Comparison of ENCODE assay signal across 25 mouse cellular contexts in the genomic region with DNA sequence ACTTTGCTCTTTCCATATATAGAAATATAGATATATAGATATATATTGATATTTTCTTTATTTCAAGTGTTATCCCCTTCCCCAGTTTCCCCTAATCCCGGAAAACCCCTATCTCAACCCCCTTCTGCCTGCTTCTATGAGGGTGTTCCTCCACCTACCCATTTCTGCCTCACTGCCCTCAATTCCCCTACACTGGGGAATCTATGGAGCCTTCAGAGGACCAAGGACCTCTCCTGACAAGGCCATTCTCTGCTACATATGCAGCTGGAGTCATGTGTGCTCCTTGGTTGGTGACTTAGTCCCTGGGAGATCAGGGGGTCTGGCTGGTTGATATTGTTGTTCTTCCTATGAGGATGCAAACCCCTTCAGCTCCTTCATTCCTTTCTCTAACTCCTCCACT.
A peak's percentile ranks its signal among the peaks of the same experiment; 100 is the strongest.
DNase-seq lines count a peak whose midpoint lies in the region; ATAC-seq lines count a peak whose summit lies in the region.
"Had no signal": no experiment of that assay in that cellular context is flagged by ENCODE, and none has a peak within 500 bp of the region (broad histone marks: within the 10 kb centered on the region; RNA-seq: fewer than 3 reads in every experiment).

No protein-coding gene starts in this region.

- no peak for DNase-seq in forebrain, embryonic 10.5 days (ENCODE audit: extremely low spot score, low spot score)
- no peak for DNase-seq in hindbrain, embryonic 10.5 days (ENCODE audit: low spot score)
- DNase-seq in retina, embryonic 14.5 days (ENCODE audit: low spot score): peak; percentile 51
- no peak for DNase-seq in cerebellum, adult 11-12 months
- DNase-seq: adrenal gland, adult 8-10 months; adrenal gland, postnatal 14 days; adrenal gland, postnatal 36 days; B cell, adult 2 months; cerebellum, adult 18-20 months; cerebellum, adult 8-10 months; cerebellum, adult 9-11 months; cerebellum, postnatal 14 days; cerebellum, postnatal 36 days had no signal

- 0 out of 2 replicates have a peak overlapping the region, but pooled peaks have one; percentile 35 for H3K27ac ChIP-seq in forebrain, embryonic 10.5 days
- H3K27ac ChIP-seq in forebrain, embryonic 16.5 days (ENCODE audit: low read length): no peak overlapping the region
- H3K27ac ChIP-seq in hindbrain, embryonic 13.5 days: no peak overlapping the region
- H3K27ac ChIP-seq in hindbrain, embryonic 10.5 days: no peak overlapping the region
- H3K27ac ChIP-seq: embryonic facial prominence, embryonic 13.5 days; embryonic facial prominence, embryonic 15.5 days; forebrain, embryonic 13.5 days; forebrain, embryonic 15.5 days had no signal

- H3K9ac ChIP-seq in forebrain, embryonic 16.5 days (replicated peaks; ENCODE audit: low read depth, low read length): no peak overlapping the region
- H3K9ac ChIP-seq in hindbrain, embryonic 13.5 days: no peak overlapping the region
- H3K9ac ChIP-seq: embryonic facial prominence, embryonic 13.5 days; embryonic facial prominence, embryonic 15.5 days; forebrain, embryonic 13.5 days; forebrain, embryonic 15.5 days had no signal

- no peaks in the 10 kb centered on the region for H3K9me3 ChIP-seq in forebrain, embryonic 10.5 days
- H3K9me3 ChIP-seq in forebrain, embryonic 16.5 days (ENCODE audit: control insufficient read depth, low read length): no peaks in the 10 kb centered on the region
- no peaks in the 10 kb centered on the region for H3K9me3 ChIP-seq in hindbrain, embryonic 13.5 days
- H3K9me3 ChIP-seq in hindbrain, embryonic 10.5 days: no peaks in the 10 kb centered on the region
- H3K9me3 ChIP-seq: embryonic facial prominence, embryonic 13.5 days; embryonic facial prominence, embryonic 15.5 days; forebrain, embryonic 13.5 days; forebrain, embryonic 15.5 days; G1E had no signal

- WGBS in forebrain, embryonic 10.5 days: 35% methylated on average over 1 of the region's 1 CpGs
- 5% methylated on average over 1 of the region's 1 CpGs for WGBS in forebrain, embryonic 16.5 days
- 76% methylated on average over 1 of the region's 1 CpGs for WGBS in hindbrain, embryonic 13.5 days
- 78% methylated on average over 1 of the region's 1 CpGs for WGBS in hindbrain, embryonic 10.5 days

- no peak overlapping the region for H3K4me3 ChIP-seq in forebrain, embryonic 10.5 days
- no peak overlapping the region for H3K4me3 ChIP-seq in forebrain, embryonic 16.5 days (replicated peaks; ENCODE audit: low read length)
- no peak overlapping the region for H3K4me3 ChIP-seq in hindbrain, embryonic 13.5 days
- H3K4me3 ChIP-seq in hindbrain, embryonic 10.5 days: no peak overlapping the region
- H3K4me3 ChIP-seq: embryonic facial prominence, embryonic 13.5 days; embryonic facial prominence, embryonic 15.5 days; erythroblast, embryonic 14.5 days; forebrain, embryonic 13.5 days; forebrain, embryonic 15.5 days had no signal

- H3K4me1 ChIP-seq in forebrain, embryonic 10.5 days: peaks cover 44% of the 10 kb centered on the region
- H3K4me1 ChIP-seq in forebrain, embryonic 16.5 days (replicated peaks; ENCODE audit: control insufficient read depth, insufficient read depth, low read length): peaks cover 16% of the 10 kb centered on the region
- peaks cover 12% of the 10 kb centered on the region for H3K4me1 ChIP-seq in hindbrain, embryonic 13.5 days (replicated peaks)
- peaks cover 10% of the 10 kb centered on the region; the same call in 1 of the 2 replicates for H3K4me1 ChIP-seq in hindbrain, embryonic 10.5 days (replicated peaks)

- no peaks in the 10 kb centered on the region for H3K36me3 ChIP-seq in forebrain, embryonic 10.5 days (replicated peaks)
- H3K36me3 ChIP-seq in forebrain, embryonic 16.5 days (ENCODE audit: control insufficient read depth, insufficient read depth): no peaks in the 10 kb centered on the region
- no peaks in the 10 kb centered on the region for H3K36me3 ChIP-seq in hindbrain, embryonic 13.5 days
- H3K36me3 ChIP-seq in hindbrain, embryonic 10.5 days: no peaks in the 10 kb centered on the region
- H3K36me3 ChIP-seq: embryonic facial prominence, embryonic 13.5 days; embryonic facial prominence, embryonic 15.5 days; forebrain, embryonic 15.5 days; G1E had no signal

- ATAC-seq in forebrain, embryonic 16.5 days: no peak
- 0 out of 2 replicates have a peak, but pooled peaks have one; percentile 12 for ATAC-seq in hindbrain, embryonic 13.5 days (ENCODE audit: low FRiP score)
- ATAC-seq: activated CD4-positive, CD25-positive, alpha-beta regulatory T cell, adult 4 months; CD4-positive, CD25-positive, alpha-beta regulatory T cell, adult 4 months; Patski had no signal

- peaks cover 85% of the 10 kb centered on the region for H3K27me3 ChIP-seq in forebrain, embryonic 10.5 days (ENCODE audit: poor library complexity, severe bottlenecking)
- no peaks in the 10 kb centered on the region for H3K27me3 ChIP-seq in forebrain, embryonic 16.5 days (replicated peaks; ENCODE audit: control insufficient read depth, insufficient read depth, low read length)
- no peaks in the 10 kb centered on the region for H3K27me3 ChIP-seq in hindbrain, embryonic 13.5 days
- H3K27me3 ChIP-seq in hindbrain, embryonic 10.5 days (ENCODE audit: insufficient read depth, poor library complexity, severe bottlenecking): no peaks in the 10 kb centered on the region; the same call in 1 of the 2 replicates
- H3K27me3 ChIP-seq: CH12.LX; embryonic facial prominence, embryonic 13.5 days; embryonic facial prominence, embryonic 15.5 days; forebrain, embryonic 15.5 days; Patski had no signal

- no peak overlapping the region for H3K4me2 ChIP-seq in forebrain, embryonic 16.5 days (ENCODE audit: low read length)
- no peak overlapping the region for H3K4me2 ChIP-seq in hindbrain, embryonic 13.5 days
- H3K4me2 ChIP-seq: embryonic facial prominence, embryonic 13.5 days; embryonic facial prominence, embryonic 15.5 days; forebrain, embryonic 15.5 days had no signal
